Mouse (Mus musculus): ENCODE data around the gene Map3k9.

Map3k9 gene

DNA sequence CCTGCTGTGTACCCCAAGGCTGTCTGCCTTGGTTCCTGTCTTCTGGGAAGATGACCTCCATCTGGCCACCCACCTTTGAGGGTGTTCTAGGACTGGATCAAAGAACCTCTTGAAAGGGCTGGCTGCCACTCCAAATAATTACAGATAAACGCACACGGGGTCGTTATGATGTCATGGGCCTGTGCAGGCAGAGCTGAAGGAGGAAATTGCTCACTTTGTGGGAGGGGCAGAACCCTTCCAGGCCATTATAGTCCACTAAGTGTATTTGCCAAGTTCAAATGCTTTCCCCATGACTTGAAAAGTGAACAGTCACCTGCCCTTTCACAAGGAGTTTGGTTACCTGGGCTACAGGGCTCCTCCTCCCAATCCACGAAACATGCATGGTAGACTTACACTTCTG is 83.0 kb downstream of the Map3k9 start:
- DNase-seq: no peak

DNA sequence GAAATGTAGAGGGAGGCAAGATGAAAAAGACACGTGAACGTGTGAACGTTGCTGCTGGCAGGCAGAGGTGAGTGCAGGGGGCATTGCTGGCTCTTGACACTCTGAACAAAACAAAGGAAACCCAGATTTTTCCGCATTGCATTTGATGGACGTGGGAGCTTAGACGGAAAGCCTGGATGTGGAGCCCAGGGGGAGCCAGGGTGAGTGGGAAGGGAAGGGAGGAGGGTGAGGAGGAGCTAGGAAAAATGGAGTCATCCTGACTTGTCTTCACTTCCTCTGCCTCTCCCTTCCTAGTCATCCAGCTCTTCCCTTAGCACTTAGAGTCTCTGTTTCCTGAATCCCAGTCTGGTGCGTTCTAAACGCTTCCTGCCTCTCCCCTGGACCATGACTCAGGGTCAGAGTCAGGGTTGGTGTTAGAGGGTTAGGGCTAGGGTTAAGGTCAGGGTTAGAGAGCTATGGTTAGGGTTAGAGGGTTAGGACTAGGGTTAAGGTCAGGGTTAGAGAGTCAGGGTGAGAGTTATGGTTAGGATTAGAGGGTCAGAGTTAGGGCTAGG is 89.7 kb downstream of the Map3k9 start:
- no peak for DNase-seq

- no peak for DNase-seq
Observed at GRCm38 (mm10) chr12:81690751-81691150, 90.2 kb downstream of the Map3k9 start.

DNA sequence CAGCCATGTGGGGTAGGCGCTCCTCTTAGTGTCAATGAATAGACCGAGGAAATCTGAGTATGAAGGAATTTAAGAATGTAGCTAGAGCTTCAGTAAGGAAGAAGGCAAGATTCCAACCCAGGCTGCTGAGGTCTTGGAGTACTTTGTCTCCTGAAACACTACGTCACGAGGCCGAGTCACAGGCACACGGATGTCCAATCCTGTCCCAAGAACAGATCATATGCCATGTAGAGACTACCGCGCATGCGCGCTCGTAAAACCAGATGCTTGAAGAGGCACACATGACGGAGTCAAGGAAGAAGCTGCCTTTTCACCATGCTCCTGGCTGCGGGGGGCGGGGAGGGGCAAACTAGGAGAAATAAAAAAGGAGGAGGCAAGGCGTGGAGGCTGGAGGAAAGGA is 90.9 kb downstream of the Map3k9 start:
- DNase-seq: no peak

- DNase-seq: no peak
Observed at GRCm38 (mm10) chr12:81689505-81690056, 91.4 kb downstream of the Map3k9 start.

DNA sequence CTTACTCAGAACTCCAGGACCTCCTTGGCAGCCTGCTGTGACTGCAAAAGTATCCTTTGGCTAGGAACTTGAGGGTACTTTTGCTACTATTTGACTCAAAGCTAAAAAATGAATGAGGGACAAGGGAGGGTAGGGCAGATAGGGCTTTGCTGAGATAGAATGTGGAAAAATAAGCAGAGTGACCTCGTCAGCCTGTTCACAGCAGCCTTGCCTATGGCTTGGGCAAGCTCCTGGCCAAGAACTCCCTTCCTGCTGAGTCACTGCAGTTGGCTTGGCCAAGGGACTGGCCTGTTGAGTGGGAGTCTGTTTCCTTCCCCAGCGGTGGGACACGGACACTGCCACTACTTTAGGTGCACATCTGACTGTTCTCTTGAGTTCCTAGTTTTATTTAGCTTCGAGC is 92.4 kb downstream of the Map3k9 start:
- no peak for DNase-seq

GRCm38 (mm10) chr12:81687873-81688272 is 93.1 kb downstream of the Map3k9 start:
- no peak for DNase-seq

GRCm38 (mm10) chr12:81686406-81687117 is 94.4 kb downstream of the Map3k9 start:
- no peak for DNase-seq

DNA sequence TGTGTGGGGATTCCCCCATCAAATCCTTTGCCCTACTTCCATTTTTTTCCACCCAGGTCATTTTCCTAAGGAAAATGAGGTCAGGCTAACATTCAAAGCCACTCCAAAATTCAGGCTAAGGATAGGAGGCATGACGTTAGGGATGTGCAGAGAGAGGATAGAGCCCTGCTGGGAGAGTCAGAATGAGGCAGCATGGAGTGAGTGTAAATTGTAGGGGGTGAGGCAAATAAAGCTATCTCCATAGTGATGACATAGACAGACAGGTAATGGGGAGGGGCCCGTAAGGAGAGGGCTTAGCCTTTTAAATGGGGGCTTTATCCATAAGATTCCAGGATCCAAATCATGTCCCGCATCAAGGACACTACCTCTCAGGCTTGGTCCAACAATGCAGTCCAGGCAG is 95.0 kb downstream of the Map3k9 start:
- no peak for DNase-seq

- no peak for DNase-seq
Observed at GRCm38 (mm10) chr12:81684096-81684495, 96.9 kb downstream of the Map3k9 start.

DNA sequence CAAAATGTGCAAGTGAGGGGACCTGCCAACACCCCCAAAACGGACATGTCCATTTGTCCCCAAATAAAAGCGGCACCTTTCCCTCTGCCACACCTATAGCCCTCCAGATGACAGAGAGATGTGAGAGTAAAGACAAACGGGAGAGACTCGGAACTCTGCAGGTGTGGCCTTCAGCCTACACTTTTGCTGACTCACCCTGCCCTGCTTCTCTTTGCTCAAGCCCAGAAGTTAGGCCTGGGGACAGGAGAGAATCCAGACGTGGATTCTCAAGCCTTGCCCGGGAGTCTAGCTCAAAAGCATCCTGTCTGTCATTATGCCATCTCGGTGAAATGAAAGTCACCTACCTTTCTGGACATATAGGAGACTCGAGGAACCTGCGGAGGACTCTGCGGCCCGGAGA is 97.6 kb downstream of the Map3k9 start:
- no peak for DNase-seq

DNA sequence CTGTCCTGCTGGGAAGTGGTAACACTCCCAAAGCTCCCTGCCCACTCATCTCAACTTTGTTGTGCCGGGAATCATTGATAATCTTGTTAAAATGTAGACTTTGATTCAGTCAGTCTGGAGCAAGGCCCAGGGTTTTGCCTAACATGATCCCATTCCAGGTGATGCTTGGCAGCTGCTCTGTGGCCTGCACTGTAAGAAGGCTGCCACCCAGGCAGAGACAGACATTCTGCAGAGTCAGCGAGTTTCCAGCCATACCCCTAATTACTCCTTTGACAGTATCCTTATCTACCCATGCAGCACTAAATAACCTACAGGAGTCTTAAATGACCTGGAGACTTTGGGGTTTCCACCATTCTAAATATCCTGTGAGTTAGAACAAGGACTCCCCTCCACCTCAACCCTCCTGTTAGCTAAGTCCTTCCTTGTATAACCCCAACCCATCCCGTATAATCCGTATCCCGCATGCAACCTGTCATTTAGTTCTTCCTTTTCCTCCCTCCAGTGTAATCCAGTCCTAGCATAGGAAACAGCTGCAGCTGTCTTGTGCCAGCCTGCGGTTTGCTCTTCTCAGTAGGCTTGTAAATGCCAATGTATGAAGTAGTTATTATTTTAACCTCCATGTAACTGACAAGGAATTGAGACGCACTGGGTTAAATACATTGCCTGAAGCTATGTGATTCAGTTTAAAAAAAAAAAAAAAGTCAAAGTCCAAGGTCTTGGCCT is 101.0 kb downstream of the Map3k9 start:
- no peak for DNase-seq

- no peak for DNase-seq
Observed at GRCm38 (mm10) chr12:81675557-81675956, 105.4 kb downstream of the Map3k9 start.
